Mouse (Mus musculus) c-Kit-positive CD71-positive TER-119-negative erythroid progenitor cells, embryonic 14.5 days (primary cell): ENCODE data around the gene Rell1.

Source experiments
- DNase-seq: peaks from one replicate; pipeline ENCODE4 v3.0.0-alpha.2; 2013; ENCODE audit warnings: low read depth

Rell1 gene

GRCm38 (mm10) chr5:63952039-63952438, 16.7 kb downstream of the Rell1 start:
- no peak for DNase-seq

GRCm38 (mm10) chr5:63951421-63951911, 17.2 kb downstream of the Rell1 start:
- no peak for DNase-seq

- DNase-seq: no peak
Observed at GRCm38 (mm10) chr5:63949195-63949594, 19.5 kb downstream of the Rell1 start.

GRCm38 (mm10) chr5:63947526-63947925, 21.2 kb downstream of the Rell1 start:
- DNase-seq: no peak

GRCm38 (mm10) chr5:63943291-63943690, 25.4 kb downstream of the Rell1 start:
- DNase-seq: no peak

- no peak for DNase-seq
Observed at GRCm38 (mm10) chr5:63941891-63942290, 26.8 kb downstream of the Rell1 start.

- DNase-seq: no peak
Observed at GRCm38 (mm10) chr5:63938575-63938974, 30.1 kb downstream of the Rell1 start.

- no peak for DNase-seq
Observed at GRCm38 (mm10) chr5:63936740-63937139, 32.0 kb downstream of the Rell1 start.

- DNase-seq: no peak
Observed at GRCm38 (mm10) chr5:63935581-63935980, 33.1 kb downstream of the Rell1 start.

GRCm38 (mm10) chr5:63932829-63933228, 35.9 kb downstream of the Rell1 start:
- no peak for DNase-seq

GRCm38 (mm10) chr5:63930824-63931358, 37.8 kb downstream of the Rell1 start:
- no peak for DNase-seq

- DNase-seq: no peak
Observed at GRCm38 (mm10) chr5:63925035-63925628, 43.6 kb downstream of the Rell1 start.

GRCm38 (mm10) chr5:63923305-63924025, 45.2 kb downstream of the Rell1 start:
- no peak for DNase-seq

GRCm38 (mm10) chr5:63918201-63918600, 50.5 kb downstream of the Rell1 start:
- no peak for DNase-seq

- no peak for DNase-seq
Observed at GRCm38 (mm10) chr5:63916457-63917139, 52.1 kb downstream of the Rell1 start.

GRCm38 (mm10) chr5:63914896-63915295, 53.8 kb downstream of the Rell1 start:
- DNase-seq: no peak

- no peak for DNase-seq
Observed at GRCm38 (mm10) chr5:63910171-63910960, 58.3 kb downstream of the Rell1 start.

GRCm38 (mm10) chr5:63907513-63907912, 61.2 kb downstream of the Rell1 start:
- no peak for DNase-seq

GRCm38 (mm10) chr5:63906149-63907093, 62.3 kb downstream of the Rell1 start:
- peak; percentile 59 for DNase-seq

GRCm38 (mm10) chr5:63903329-63903728, 65.4 kb downstream of the Rell1 start:
- no peak for DNase-seq

- no peak for DNase-seq
Observed at GRCm38 (mm10) chr5:63897820-63898110, 70.9 kb downstream of the Rell1 start.
